Mouse (Mus musculus): ENCODE measurements at regions not wholly inside any gene's neighbourhood (a gene's known extent, or its start where the extent isn't known, plus 50 kb on each side); places are given as distances from the start of the nearest gene placed in this dataset.

GRCm38 (mm10) chr15:36903309-36903708 lies 104.3 kb downstream of the Zfp706 start:
- Histone ChIP-seq H3K4me3 (ENCODE audit: insufficient read depth, low read depth, low read length) (no peak overlapping the region), H3K4me1 (ENCODE audit: control insufficient read depth, insufficient read depth, insufficient read length, low read length) (no peaks in the 10 kb centered on the region), H3K27ac (replicated peaks; ENCODE audit: low read depth, low read length) (no peak overlapping the region)

GRCm38 (mm10) chr15:36901830-36902285 lies 105.7 kb downstream of the Zfp706 start:
- no peak overlapping the region for H3K27ac ChIP-seq (replicated peaks; ENCODE audit: low read depth, low read length)
- no peaks in the 10 kb centered on the region for H3K4me1 ChIP-seq (ENCODE audit: control insufficient read depth, insufficient read depth, insufficient read length, low read length)
- no peak overlapping the region for H3K4me3 ChIP-seq (ENCODE audit: insufficient read depth, low read depth, low read length)

- Histone ChIP-seq H3K4me1 (ENCODE audit: control insufficient read depth, insufficient read depth, insufficient read length, low read length) (no peaks in the 10 kb centered on the region), H3K27ac (replicated peaks; ENCODE audit: low read depth, low read length) (no peak overlapping the region), H3K4me3 (ENCODE audit: insufficient read depth, low read depth, low read length) (no peak overlapping the region)
Observed at GRCm38 (mm10) chr15:36901350-36901749, 106.2 kb downstream of the Zfp706 start.

- H3K4me3 ChIP-seq (ENCODE audit: insufficient read depth, low read depth, low read length), result no peak overlapping the region
- no peak overlapping the region for H3K27ac ChIP-seq (replicated peaks; ENCODE audit: low read depth, low read length)
- H3K4me1 ChIP-seq (ENCODE audit: control insufficient read depth, insufficient read depth, insufficient read length, low read length), result no peaks in the 10 kb centered on the region
Observed at GRCm38 (mm10) chr15:36900940-36901339, 106.6 kb downstream of the Zfp706 start.

GRCm38 (mm10) chr15:36899882-36900281 lies 107.7 kb downstream of the Zfp706 start:
- Histone ChIP-seq H3K27ac (replicated peaks; ENCODE audit: low read depth, low read length) (no peak overlapping the region), H3K4me3 (ENCODE audit: insufficient read depth, low read depth, low read length) (no peak overlapping the region), H3K4me1 (ENCODE audit: control insufficient read depth, insufficient read depth, insufficient read length, low read length) (no peaks in the 10 kb centered on the region)

GRCm38 (mm10) chr15:36898857-36899523 lies 108.6 kb downstream of the Zfp706 start:
- no peak overlapping the region for H3K4me3 ChIP-seq (ENCODE audit: insufficient read depth, low read depth, low read length)
- H3K27ac ChIP-seq (replicated peaks; ENCODE audit: low read depth, low read length), result no peak overlapping the region
- no peaks in the 10 kb centered on the region for H3K4me1 ChIP-seq (ENCODE audit: control insufficient read depth, insufficient read depth, insufficient read length, low read length)

GRCm38 (mm10) chr15:36898326-36898725 lies 109.2 kb downstream of the Zfp706 start:
- Histone ChIP-seq H3K4me1 (ENCODE audit: control insufficient read depth, insufficient read depth, insufficient read length, low read length) (no peaks in the 10 kb centered on the region), H3K27ac (replicated peaks; ENCODE audit: low read depth, low read length) (no peak overlapping the region), H3K4me3 (ENCODE audit: insufficient read depth, low read depth, low read length) (no peak overlapping the region)

- H3K4me1 ChIP-seq (ENCODE audit: control insufficient read depth, insufficient read depth, insufficient read length, low read length), result no peaks in the 10 kb centered on the region
- no peak overlapping the region for H3K27ac ChIP-seq (replicated peaks; ENCODE audit: low read depth, low read length)
- no peak overlapping the region for H3K4me3 ChIP-seq (ENCODE audit: insufficient read depth, low read depth, low read length)
Observed at GRCm38 (mm10) chr15:36896265-36896664, 111.3 kb downstream of the Zfp706 start.

- Histone ChIP-seq H3K4me3 (ENCODE audit: insufficient read depth, low read depth, low read length) (no peak overlapping the region), H3K4me1 (ENCODE audit: control insufficient read depth, insufficient read depth, insufficient read length, low read length) (no peaks in the 10 kb centered on the region), H3K27ac (replicated peaks; ENCODE audit: low read depth, low read length) (no peak overlapping the region)
Observed at GRCm38 (mm10) chr15:36895031-36895430, 112.5 kb downstream of the Zfp706 start.

GRCm38 (mm10) chr15:36893407-36893969 lies 114.1 kb downstream of the Zfp706 start:
- no peaks in the 10 kb centered on the region for H3K4me1 ChIP-seq (ENCODE audit: control insufficient read depth, insufficient read depth, insufficient read length, low read length)
- H3K4me3 ChIP-seq (ENCODE audit: insufficient read depth, low read depth, low read length), result no peak overlapping the region
- no peak overlapping the region for H3K27ac ChIP-seq (replicated peaks; ENCODE audit: low read depth, low read length)

GRCm38 (mm10) chr15:36892576-36893205 lies 114.9 kb downstream of the Zfp706 start:
- Histone ChIP-seq H3K4me3 (ENCODE audit: insufficient read depth, low read depth, low read length) (no peak overlapping the region), H3K27ac (replicated peaks; ENCODE audit: low read depth, low read length) (no peak overlapping the region), H3K4me1 (ENCODE audit: control insufficient read depth, insufficient read depth, insufficient read length, low read length) (no peaks in the 10 kb centered on the region)

GRCm38 (mm10) chr15:36891851-36892250 lies 115.7 kb downstream of the Zfp706 start:
- Histone ChIP-seq H3K27ac (replicated peaks; ENCODE audit: low read depth, low read length) (no peak overlapping the region), H3K4me1 (ENCODE audit: control insufficient read depth, insufficient read depth, insufficient read length, low read length) (no peaks in the 10 kb centered on the region), H3K4me3 (ENCODE audit: insufficient read depth, low read depth, low read length) (no peak overlapping the region)

GRCm38 (mm10) chr15:36891296-36891695 lies 116.3 kb downstream of the Zfp706 start:
- Histone ChIP-seq H3K4me1 (ENCODE audit: control insufficient read depth, insufficient read depth, insufficient read length, low read length) (no peaks in the 10 kb centered on the region), H3K4me3 (ENCODE audit: insufficient read depth, low read depth, low read length) (no peak overlapping the region), H3K27ac (replicated peaks; ENCODE audit: low read depth, low read length) (no peak overlapping the region)

- no peak overlapping the region for H3K4me3 ChIP-seq (ENCODE audit: insufficient read depth, low read depth, low read length)
Observed at GRCm38 (mm10) chr15:36889072-36889471, 118.5 kb downstream of the Zfp706 start.

GRCm38 (mm10) chr15:36888351-36889069 lies 119.1 kb downstream of the Zfp706 start:
- Histone ChIP-seq H3K27ac (replicated peaks; ENCODE audit: low read depth, low read length) (no peak overlapping the region), H3K4me3 (ENCODE audit: insufficient read depth, low read depth, low read length) (no peak overlapping the region), H3K4me1 (ENCODE audit: control insufficient read depth, insufficient read depth, insufficient read length, low read length) (no peaks in the 10 kb centered on the region)

More at GRCm38 (mm10) chr15:36889072-36889471, 118.5 kb downstream of the Zfp706 start:
- Histone ChIP-seq H3K27ac (replicated peaks; ENCODE audit: low read depth, low read length) (no peak overlapping the region), H3K4me1 (ENCODE audit: control insufficient read depth, insufficient read depth, insufficient read length, low read length) (no peaks in the 10 kb centered on the region)
